9 mouse cellular contexts compared by ENCODE assay signal in the genomic region with DNA sequence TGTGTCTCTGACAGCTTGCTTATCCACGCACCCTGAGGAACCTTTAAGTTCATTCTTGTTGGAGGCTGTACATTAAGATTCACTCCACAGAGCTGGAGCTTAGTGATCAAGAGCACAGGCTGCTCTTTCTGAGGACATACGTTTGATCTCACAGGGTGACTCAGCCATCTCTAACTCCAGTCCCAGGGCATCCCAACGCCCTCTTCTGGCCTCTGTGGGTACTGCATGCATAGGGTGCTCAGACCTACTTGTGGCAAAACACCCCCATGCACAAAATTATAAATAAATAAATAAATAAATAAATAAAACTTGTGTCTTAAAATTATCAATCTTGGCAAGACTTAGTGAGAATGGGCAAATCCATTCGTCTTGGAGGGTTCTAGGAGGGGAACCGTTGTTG. TPM values are rescaled to one million over a fixed set of nuclear protein-coding genes. Genes with fewer than 3 reads are reported as not detected.
A peak's percentile ranks its signal among the peaks of the same experiment; 100 is the strongest.
DNase-seq lines count a peak whose midpoint lies in the region.
"Had no signal": no experiment of that assay in that cellular context is flagged by ENCODE, and none has a peak within 500 bp of the region (broad histone marks: within the 10 kb centered on the region; RNA-seq: fewer than 3 reads in every experiment).

No protein-coding gene starts in this region.

- peak; percentile 63 for DNase-seq in CD4-positive helper T cell, adult 2 months (ENCODE audit: low read depth, low spot score)
- peak; percentile 72 for DNase-seq in Muller cell, postnatal 12 days (ENCODE audit: inconsistent ontology term)
- peak; percentile 82 to 87 for DNase-seq in cerebellum, postnatal 10 days
- peak; percentile 75 for DNase-seq in gastrocnemius, postnatal 10 days
- peak; percentile 81 for DNase-seq in layer of hippocampus, adult 11-12 months (ENCODE audit: low spot score)
- peak; percentile 85 for DNase-seq in lung, postnatal 10 days
- peak; percentile 30 to 37 for DNase-seq in right cerebral cortex, postnatal 36 days (ENCODE audit: low spot score in 2 of 2)
- DNase-seq in yolk sac, embryonic 10.5 days (ENCODE audit: low spot score), result peak; percentile 34

RNA-seq across cellular contexts. Expression of a gene that starts 8.6 kb away (rescaled TPM):
- not detected for total RNA-seq in gastrocnemius, postnatal 10 days (2021)
- total RNA-seq: left cerebral cortex, postnatal 25 days had no signal

RNA-seq across cellular contexts. Expression of a gene that starts 28.7 kb away (rescaled TPM):
- total RNA-seq in gastrocnemius, postnatal 10 days (2021), result 10 to 100 TPM; 30.1 to 32.2 TPM

RNA-seq across cellular contexts. Expression of a gene that starts 59.3 kb away (rescaled TPM):
- under 1 TPM; 0.18 to 0.47 TPM for total RNA-seq in gastrocnemius, postnatal 10 days (2021)

RNA-seq across cellular contexts. Expression of a gene that starts 59.8 kb away (rescaled TPM):
- 100 to 1,000 TPM in 1 of 2 experiments, 10 to 100 TPM in 1; 97.2 to 114 TPM for total RNA-seq in gastrocnemius, postnatal 10 days (2021)

Comparison
In these comparisons a context has a peak if more than half of its experiments do, and no peak if none do; other contexts are left out.
1. Peak in every context shown above with its lines: DNase-seq.
2. DNase-seq: peak in every context shown above with its lines; median percentile 85 in lung, postnatal 10 days; 84 in cerebellum, postnatal 10 days; 81 in layer of hippocampus, adult 11-12 months; 75 in gastrocnemius, postnatal 10 days; 72 in Muller cell, postnatal 12 days; 63 in CD4-positive helper T cell, adult 2 months; 34 in yolk sac, embryonic 10.5 days; 34 in right cerebral cortex, postnatal 36 days.